Mouse (Mus musculus) liver, embryonic 11.5 days (tissue): ENCODE measurements at regions not wholly inside any gene's neighbourhood (a gene's known extent, or its start where the extent isn't known, plus 50 kb on each side); places are given as distances from the start of the nearest gene placed in this dataset.

ENCODE experiments used
- ATAC-seq: fragments of 200-750 bp; cut with Nextera tagmentation; replicated peaks from 2 replicates; pipeline ENCODE4 v1.8.0; 2017; ENCODE audit warnings: moderate number of reproducible peaks, mild to moderate bottlenecking, moderate TSS enrichment, moderate library complexity; ENCODE audit not compliant: low FRiP score
- DNase-seq: peaks from one replicate; pipeline ENCODE4 v3.0.0-alpha.2; 2017; ENCODE audit warnings: low spot score
- H3K27ac ChIP-seq: fragments of 300-500 bp; sonication (generic); 2 replicates; pipeline ENCODE4 v1.5.1; 2014; ENCODE audit warnings: mild to moderate bottlenecking, low read depth, low read length, control low read depth
- H3K27me3 ChIP-seq: fragments of 300-500 bp; sonication (generic); replicated peaks from 2 replicates; pipeline ENCODE4 v1.6.1; 2014; ENCODE audit warnings: low read length, mixed read lengths; ENCODE audit not compliant: control insufficient read depth, insufficient read depth
- H3K36me3 ChIP-seq: fragments of 300-500 bp; sonication (generic); 2 replicates; pipeline ENCODE4 v1.6.1; 2014; ENCODE audit warnings: mild to moderate bottlenecking, low read length, moderate library complexity, mixed read lengths; ENCODE audit not compliant: control insufficient read depth, insufficient read depth
- H3K4me1 ChIP-seq: fragments of 300-500 bp; sonication (generic); replicated peaks from 2 replicates; pipeline ENCODE4 v1.6.1; 2014; ENCODE audit warnings: low read length, mixed read lengths; ENCODE audit not compliant: control insufficient read depth, insufficient read depth
- H3K4me2 ChIP-seq: fragments of 300-500 bp; sonication (generic); 2 replicates; pipeline ENCODE4 v1.6.1; 2014; ENCODE audit warnings: mild to moderate bottlenecking, control low read depth, moderate library complexity
- H3K4me3 ChIP-seq: fragments of 300-500 bp; sonication (generic); 2 replicates; pipeline ENCODE4 v1.5.1; 2014; ENCODE audit warnings: low read depth, low read length, control low read depth
- H3K9ac ChIP-seq: fragments of 300-500 bp; sonication (generic); 2 replicates; pipeline ENCODE4 v1.6.1; 2014; ENCODE audit warnings: low read depth, low read length, control low read depth
- H3K9me3 ChIP-seq: fragments of 300-500 bp; sonication (generic); 2 replicates; pipeline ENCODE4 v1.6.1; 2016; ENCODE audit warnings: low read length, inconsistent platforms, mixed read lengths; ENCODE audit not compliant: control insufficient read depth
- WGBS: fragments of 180-500 bp; shearing (Covaris S2); extraction: QIAGEN DNeasy Blood & Tissue Kit; methylation state at CpG from one replicate; pipeline ENCODE4 v1.1.7; 2014; 5-methylcytosine and 5-hydroxymethylcytosine counted together

GRCm38 (mm10) chr2:61387561-61387960, 190.8 kb upstream of the Tank start:
- no peak for DNase-seq
- H3K9me3 ChIP-seq = no peaks in the 10 kb centered on the region
- no peak overlapping the region for H3K27ac ChIP-seq
- WGBS = 62% methylated on average over 5 of the region's 5 CpGs
- H3K9ac ChIP-seq = no peak overlapping the region
- no peaks in the 10 kb centered on the region for H3K36me3 ChIP-seq
- no peak overlapping the region for H3K4me2 ChIP-seq
- no peak overlapping the region for H3K4me3 ChIP-seq
- no peak for ATAC-seq
- no peaks in the 10 kb centered on the region for H3K27me3 ChIP-seq
- 0 out of 2 replicates have a peak, but pooled peaks cover 2% of the 10 kb centered on the region for H3K4me1 ChIP-seq

GRCm38 (mm10) chr2:61386966-61387365, 191.4 kb upstream of the Tank start:
- Histone ChIP-seq H3K9me3 (no peaks in the 10 kb centered on the region), H3K4me2 (no peak overlapping the region), H3K27ac (no peak overlapping the region), H3K27me3 (no peaks in the 10 kb centered on the region), H3K4me3 (no peak overlapping the region), H3K4me1 (0 out of 2 replicates have a peak, but pooled peaks cover 2% of the 10 kb centered on the region), H3K36me3 (no peaks in the 10 kb centered on the region), H3K9ac (no peak overlapping the region)
- ATAC-seq = no peak
- WGBS = 48% methylated on average over 5 of the region's 5 CpGs
- no peak for DNase-seq

DNA sequence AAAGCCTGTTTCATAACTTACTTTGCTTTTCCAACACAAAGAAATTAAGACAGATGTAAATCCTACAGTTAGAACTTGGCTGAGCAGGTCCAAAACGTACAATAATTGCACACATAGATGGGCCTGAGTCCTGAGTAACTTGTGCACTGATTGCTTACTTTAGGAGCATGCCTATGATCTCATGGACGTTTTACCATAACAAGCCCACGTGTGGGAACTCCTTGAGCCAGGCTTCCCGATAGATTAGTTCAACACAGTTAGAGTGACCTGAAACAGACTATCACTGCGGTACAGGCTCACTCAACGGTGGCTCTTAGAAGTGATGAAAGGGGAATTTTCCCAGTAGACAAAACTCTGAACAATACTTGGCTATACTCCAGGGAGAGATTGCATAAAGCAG, 193.9 kb upstream of the Tank start:
- DNase-seq (no peak), ATAC-seq (no peak)
- no peak overlapping the region for H3K4me2 ChIP-seq
- H3K36me3 ChIP-seq = no peaks in the 10 kb centered on the region
- H3K27me3 ChIP-seq = no peaks in the 10 kb centered on the region
- WGBS = 64% methylated on average over 6 of the region's 6 CpGs
- H3K4me3 ChIP-seq = no peak overlapping the region
- no peak overlapping the region for H3K27ac ChIP-seq
- H3K9me3 ChIP-seq = no peaks in the 10 kb centered on the region
- H3K9ac ChIP-seq = no peak overlapping the region
- H3K4me1 ChIP-seq = 0 out of 2 replicates have a peak, but pooled peaks cover 2% of the 10 kb centered on the region

DNA sequence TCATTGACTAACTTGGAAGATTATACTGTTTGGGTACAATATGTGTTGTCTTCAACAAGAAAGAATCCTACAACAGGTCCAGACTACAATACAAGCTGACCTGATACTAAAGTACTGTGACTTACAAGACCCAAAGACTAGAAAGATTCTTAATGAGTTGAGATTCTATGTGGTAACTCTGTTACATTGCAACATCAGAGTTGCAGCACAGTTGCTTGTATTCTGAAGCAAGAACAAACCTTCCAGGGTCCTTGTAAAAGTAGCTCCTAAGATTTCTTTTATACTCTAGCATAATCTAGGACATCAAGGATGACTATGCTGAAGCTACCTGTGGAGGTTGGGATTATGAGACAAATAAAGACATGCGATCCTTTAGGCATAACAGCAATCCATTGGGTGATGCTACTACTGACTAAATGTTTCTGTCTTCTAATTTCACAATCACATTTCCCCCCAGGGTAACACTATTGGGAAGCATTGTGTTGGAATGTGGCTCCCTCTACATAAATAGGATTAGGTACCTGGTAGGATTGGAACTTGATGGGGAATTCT, 194.6 kb upstream of the Tank start:
- Histone ChIP-seq H3K9me3 (no peaks in the 10 kb centered on the region), H3K4me1 (no peaks in the 10 kb centered on the region), H3K4me3 (no peak overlapping the region), H3K27ac (no peak overlapping the region), H3K4me2 (no peak overlapping the region), H3K27me3 (no peaks in the 10 kb centered on the region), H3K36me3 (no peaks in the 10 kb centered on the region), H3K9ac (no peak overlapping the region)
- 80% methylated on average over 1 of the region's 1 CpGs for WGBS
- no peak for ATAC-seq
- no peak for DNase-seq

DNA sequence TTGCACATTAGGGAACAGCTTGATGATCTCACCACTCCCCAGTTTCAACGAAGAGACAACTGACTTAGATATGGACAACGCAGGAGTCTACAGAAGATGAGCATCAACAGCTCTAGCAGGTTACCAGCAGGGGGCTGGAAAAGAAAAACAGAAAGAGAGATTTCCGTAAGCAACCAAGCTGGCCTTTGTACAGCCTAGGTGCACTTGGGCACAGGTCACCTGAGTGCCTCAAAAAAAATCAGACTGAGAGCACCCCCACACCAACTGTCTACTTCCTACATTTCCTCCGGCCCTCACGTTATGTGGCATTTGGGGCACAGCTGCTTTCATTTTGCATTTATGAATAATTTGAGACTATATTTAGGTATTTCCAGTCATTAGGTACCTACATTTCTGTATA, 199.3 kb upstream of the Tank start:
- H3K9me3 ChIP-seq = no peaks in the 10 kb centered on the region
- no peak for ATAC-seq

DNA sequence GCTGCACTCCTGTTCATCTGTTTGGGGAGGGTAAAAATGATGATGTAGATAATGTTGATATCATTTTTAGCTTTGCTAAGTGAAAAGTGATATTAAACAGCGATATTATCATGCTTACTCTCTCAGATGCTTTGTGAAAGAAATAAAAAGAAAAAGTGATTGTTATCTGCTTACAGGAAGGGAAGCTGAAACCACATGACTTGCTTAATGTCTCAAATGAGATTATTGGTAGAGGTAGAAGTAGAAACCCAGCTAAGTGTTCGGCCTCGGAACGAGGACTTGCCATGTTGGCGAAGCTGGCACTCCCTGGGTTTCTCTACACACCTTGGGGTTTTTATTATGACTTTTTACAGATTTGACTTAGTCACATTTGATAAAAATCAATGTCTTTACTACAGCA, 200.1 kb upstream of the Tank start:
- no peaks in the 10 kb centered on the region for H3K4me1 ChIP-seq
- H3K9ac ChIP-seq = no peak overlapping the region
- DNase-seq (no peak), ATAC-seq (no peak)
- 81% methylated on average over 5 of the region's 5 CpGs for WGBS
- no peaks in the 10 kb centered on the region for H3K27me3 ChIP-seq
- no peaks in the 10 kb centered on the region for H3K36me3 ChIP-seq
- H3K27ac ChIP-seq = no peak overlapping the region
- H3K4me3 ChIP-seq = no peak overlapping the region
- no peaks in the 10 kb centered on the region for H3K9me3 ChIP-seq
- no peak overlapping the region for H3K4me2 ChIP-seq

More for the DNA sequence above, 199.3 kb upstream of the Tank start:
- Histone ChIP-seq H3K4me3 (no peak overlapping the region), H3K9ac (no peak overlapping the region), H3K27ac (no peak overlapping the region), H3K4me1 (no peaks in the 10 kb centered on the region), H3K4me2 (no peak overlapping the region), H3K27me3 (no peaks in the 10 kb centered on the region), H3K36me3 (no peaks in the 10 kb centered on the region)
- WGBS = 69% methylated on average over 5 of the region's 5 CpGs
- no peak for DNase-seq

GRCm38 (mm10) chr2:61377756-61378155, 200.6 kb upstream of the Tank start:
- DNase-seq = no peak
- WGBS = 83% methylated on average over 8 of the region's 8 CpGs
- no peak for ATAC-seq
- H3K4me2 ChIP-seq = no peak overlapping the region
- H3K4me1 ChIP-seq = no peaks in the 10 kb centered on the region
- H3K9me3 ChIP-seq = no peaks in the 10 kb centered on the region
- no peak overlapping the region for H3K4me3 ChIP-seq
- H3K27me3 ChIP-seq = no peaks in the 10 kb centered on the region
- no peak overlapping the region for H3K9ac ChIP-seq
- H3K27ac ChIP-seq = no peak overlapping the region
- no peaks in the 10 kb centered on the region for H3K36me3 ChIP-seq

GRCm38 (mm10) chr2:61362606-61363005, 215.8 kb upstream of the Tank start:
- H3K9ac ChIP-seq = no peak overlapping the region
- no peaks in the 10 kb centered on the region for H3K27me3 ChIP-seq
- H3K36me3 ChIP-seq = no peaks in the 10 kb centered on the region
- DNase-seq (no peak), ATAC-seq (no peak)
- no peak overlapping the region for H3K4me2 ChIP-seq
- H3K27ac ChIP-seq = no peak overlapping the region
- WGBS = 85% methylated on average over 4 of the region's 4 CpGs
- H3K4me1 ChIP-seq = no peaks in the 10 kb centered on the region
- H3K4me3 ChIP-seq = no peak overlapping the region
- H3K9me3 ChIP-seq = no peaks in the 10 kb centered on the region

DNA sequence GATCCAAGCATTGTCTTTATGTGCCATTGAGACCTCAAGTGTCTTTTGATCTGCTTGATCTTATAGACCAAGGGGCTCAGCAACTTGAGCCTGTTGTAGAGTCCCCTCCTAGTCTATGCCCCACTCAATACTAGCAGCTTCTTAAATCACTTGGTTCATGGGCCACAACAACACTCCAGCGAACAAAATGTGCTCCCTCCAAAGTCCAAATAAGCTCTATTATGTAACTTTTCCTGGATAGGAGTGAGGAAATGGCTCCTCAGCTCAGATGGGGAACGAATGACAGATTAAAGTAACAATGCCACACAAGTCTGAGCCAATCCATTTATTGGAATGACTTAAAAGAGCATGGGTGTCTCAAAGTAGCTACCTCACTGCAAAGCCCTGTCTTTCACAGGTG, 217.0 kb upstream of the Tank start:
- no peak for ATAC-seq
- Histone ChIP-seq H3K4me1 (no peaks in the 10 kb centered on the region), H3K9me3 (no peaks in the 10 kb centered on the region), H3K4me3 (no peak overlapping the region), H3K9ac (no peak overlapping the region), H3K4me2 (no peak overlapping the region), H3K27me3 (no peaks in the 10 kb centered on the region), H3K36me3 (no peaks in the 10 kb centered on the region), H3K27ac (no peak overlapping the region)
- 69% methylated on average over 2 of the region's 2 CpGs for WGBS
- no peak for DNase-seq
